Comparison of ENCODE assay signal across 16 mouse cellular contexts in the genomic region with DNA sequence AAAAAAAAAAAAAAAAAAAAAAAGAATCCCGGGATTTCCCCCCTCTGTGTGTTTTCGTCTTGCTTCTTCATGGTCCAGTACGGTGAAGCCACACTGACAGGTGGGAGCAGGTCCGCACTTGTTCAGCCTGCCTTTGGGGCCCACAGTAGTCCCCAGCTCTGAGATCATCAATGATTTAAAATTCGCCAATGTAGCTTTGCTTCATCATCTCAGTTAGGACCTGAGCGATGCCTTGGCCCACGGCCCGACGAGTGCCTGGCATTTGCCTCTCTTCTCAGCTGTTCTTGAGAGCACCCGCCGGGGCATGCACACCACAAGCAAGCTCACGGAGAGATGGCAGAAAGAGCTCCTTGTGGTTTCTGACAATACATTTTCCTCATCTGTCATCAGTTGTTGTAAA. TPM values are rescaled to one million over a fixed set of nuclear protein-coding genes. Genes with fewer than 3 reads are reported as not detected.
DNase-seq lines count a peak whose midpoint lies in the region; ATAC-seq and TF ChIP-seq lines count a peak whose summit lies in the region.
"Had no signal": no experiment of that assay in that cellular context is flagged by ENCODE, and none has a peak within 500 bp of the region (broad histone marks: within the 10 kb centered on the region; RNA-seq: fewer than 3 reads in every experiment).

No protein-coding gene starts in this region.

- H3K9ac ChIP-seq in midbrain, postnatal 0 days (replicated peaks; ENCODE audit: low read length, poor library complexity, severe bottlenecking) = no peak overlapping the region
- H3K9ac ChIP-seq in midbrain, embryonic 16.5 days (ENCODE audit: low read depth, low read length) = no peak overlapping the region
- H3K9ac ChIP-seq: forebrain, embryonic 12.5 days; heart, embryonic 13.5 days; hindbrain, embryonic 14.5 days; limb, embryonic 12.5 days had no signal

- H3K9me3 ChIP-seq in erythroblast, embryonic 14.5 days (ENCODE audit: control insufficient read depth, low read length) = no peaks in the 10 kb centered on the region
- no peaks in the 10 kb centered on the region for H3K9me3 ChIP-seq in midbrain, postnatal 0 days (ENCODE audit: low read length)
- no peaks in the 10 kb centered on the region for H3K9me3 ChIP-seq in midbrain, embryonic 16.5 days (replicated peaks; ENCODE audit: control insufficient read depth, low read length, poor library complexity, severe bottlenecking)
- H3K9me3 ChIP-seq: forebrain, embryonic 12.5 days; heart, embryonic 13.5 days; limb, embryonic 12.5 days had no signal

- ATAC-seq in erythroblast, adult 5-6 weeks (replicated peaks; ENCODE audit: low FRiP score, poor library complexity, severe bottlenecking) = no peak
- ATAC-seq in midbrain, postnatal 0 days (ENCODE audit: low FRiP score) = no peak
- no peak for ATAC-seq in midbrain, embryonic 16.5 days
- ATAC-seq: activated CD4-positive, CD25-positive, alpha-beta regulatory T cell, adult 4 months had no signal

- no peak overlapping the region for H3K4me2 ChIP-seq in midbrain, postnatal 0 days (ENCODE audit: low read depth, low read length, poor library complexity, severe bottlenecking)
- no peak overlapping the region for H3K4me2 ChIP-seq in midbrain, embryonic 16.5 days (ENCODE audit: low read length)
- H3K4me2 ChIP-seq: forebrain, embryonic 12.5 days; hindbrain, embryonic 14.5 days; limb, embryonic 12.5 days had no signal

- no peak for TF ChIP-seq CTCF in midbrain, postnatal 0 days (IDR thresholded peaks at IDR 0.05)

- peak overlapping the region; percentile 83 for H3K4me3 ChIP-seq in erythroblast, embryonic 14.5 days (replicated peaks)
- no peak overlapping the region for H3K4me3 ChIP-seq in midbrain, postnatal 0 days (ENCODE audit: low read depth, low read length)
- no peak overlapping the region for H3K4me3 ChIP-seq in midbrain, embryonic 16.5 days (ENCODE audit: low read depth, low read length)
- H3K4me3 ChIP-seq: forebrain, embryonic 12.5 days; heart, embryonic 13.5 days; limb, embryonic 12.5 days had no signal

- peaks cover 82% of the 10 kb centered on the region for H3K4me1 ChIP-seq in erythroblast, embryonic 14.5 days (ENCODE audit: control insufficient read depth)
- H3K4me1 ChIP-seq in midbrain, postnatal 0 days (ENCODE audit: insufficient read depth, low read length) = no peaks in the 10 kb centered on the region
- no peaks in the 10 kb centered on the region for H3K4me1 ChIP-seq in midbrain, embryonic 16.5 days (ENCODE audit: control insufficient read depth, insufficient read depth, low read length)
- H3K4me1 ChIP-seq: limb, embryonic 12.5 days had no signal

- H3K27ac ChIP-seq in midbrain, postnatal 0 days (ENCODE audit: low read depth, low read length) = no peak overlapping the region
- H3K27ac ChIP-seq in midbrain, embryonic 16.5 days (ENCODE audit: low read length) = no peak overlapping the region
- H3K27ac ChIP-seq: forebrain, embryonic 12.5 days; heart, embryonic 13.5 days; hindbrain, embryonic 14.5 days; limb, embryonic 12.5 days had no signal

- H3K27me3 ChIP-seq in erythroblast, embryonic 14.5 days (ENCODE audit: control insufficient read depth) = peaks cover 4% of the 10 kb centered on the region; the same call in 1 of the 2 replicates
- no peaks in the 10 kb centered on the region for H3K27me3 ChIP-seq in midbrain, postnatal 0 days (ENCODE audit: insufficient read depth, low read length)
- H3K27me3 ChIP-seq in midbrain, embryonic 16.5 days (ENCODE audit: control insufficient read depth, insufficient read depth, low read depth, low read length) = no peaks in the 10 kb centered on the region
- H3K27me3 ChIP-seq: forebrain, embryonic 12.5 days; heart, embryonic 13.5 days; limb, embryonic 12.5 days had no signal

- peak; percentile 16 for DNase-seq in midbrain, postnatal 0 days (ENCODE audit: low spot score)
- DNase-seq in naive thymus-derived CD4-positive, alpha-beta T cell, adult 2 months (ENCODE audit: low read depth) = peak; percentile 57
- DNase-seq in embryo, embryonic 9.5 days (ENCODE audit: extremely low spot score) = no peak
- DNase-seq in spleen, postnatal 36 days (ENCODE audit: low spot score in 2 of 2) = no peak
- DNase-seq: B cell, adult 2 months; cerebellum, adult 2 months; gastrocnemius, postnatal 36 days; kidney, adult 8-10 months had no signal

- peaks cover 54% of the 10 kb centered on the region for H3K36me3 ChIP-seq in erythroblast, embryonic 14.5 days (ENCODE audit: control insufficient read depth)
- H3K36me3 ChIP-seq in midbrain, postnatal 0 days (ENCODE audit: insufficient read depth, low read length) = no peaks in the 10 kb centered on the region
- no peaks in the 10 kb centered on the region for H3K36me3 ChIP-seq in midbrain, embryonic 16.5 days (ENCODE audit: control insufficient read depth, insufficient read depth, low read length)
- H3K36me3 ChIP-seq: forebrain, embryonic 12.5 days; heart, embryonic 13.5 days; limb, embryonic 12.5 days had no signal

- WGBS in midbrain, postnatal 0 days = 87% methylated on average over 12 of the region's 12 CpGs
- 87% methylated on average over 12 of the region's 12 CpGs for WGBS in midbrain, embryonic 16.5 days

RNA-seq across cellular contexts. Expression of a gene that starts 1.6 kb away (rescaled TPM):
- 0.61 and 0.98 TPM in 2 replicates for polyA plus RNA-seq in erythroblast, embryonic 14.5 days (2012)
- 17.7 and 21.3 TPM in 2 replicates for total RNA-seq in erythroblast, adult 5-6 weeks (2015; ENCODE audit: low replicate concordance)
- total RNA-seq in erythroblast, adult 5-6 weeks (2017; ENCODE audit: low replicate concordance) = 24.0 and 26.5 TPM in 2 replicates
- total RNA-seq in midbrain, postnatal 0 days (2014; rRNA removed) = 0.77 and 2.1 TPM in 2 replicates
- polyA plus RNA-seq in midbrain, postnatal 0 days (2015; fragmentation: Nextera tagmentation; extraction: Ambion mirVana) = 0.67 and 1.1 TPM in 2 replicates
- 1.0 and 1.1 TPM in 2 replicates for polyA plus RNA-seq in midbrain, embryonic 16.5 days (2015; fragmentation: Nextera tagmentation; extraction: Ambion mirVana)

RNA-seq across cellular contexts. Expression of a gene that starts 1.7 kb away (rescaled TPM):
- polyA plus RNA-seq in erythroblast, embryonic 14.5 days (2012) = 2.2 and 2.7 TPM in 2 replicates
- total RNA-seq in erythroblast, adult 5-6 weeks (2015; ENCODE audit: low replicate concordance) = 16.3 and 19.9 TPM in 2 replicates
- 21.7 and 22.6 TPM in 2 replicates for total RNA-seq in erythroblast, adult 5-6 weeks (2017; ENCODE audit: low replicate concordance)
- 1.6 and 2.4 TPM in 2 replicates for total RNA-seq in midbrain, postnatal 0 days (2014; rRNA removed)
- 1.9 and 2.7 TPM in 2 replicates for polyA plus RNA-seq in midbrain, postnatal 0 days (2015; fragmentation: Nextera tagmentation; extraction: Ambion mirVana)
- polyA plus RNA-seq in midbrain, embryonic 16.5 days (2015; fragmentation: Nextera tagmentation; extraction: Ambion mirVana) = 1.2 and 1.6 TPM in 2 replicates

RNA-seq across cellular contexts. Expression of a gene that starts 29.6 kb away (rescaled TPM):
- polyA plus RNA-seq in erythroblast, embryonic 14.5 days (2012) = 2.0 and 2.9 TPM in 2 replicates
- total RNA-seq in erythroblast, adult 5-6 weeks (2015; ENCODE audit: low replicate concordance) = 24.0 and 27.7 TPM in 2 replicates
- total RNA-seq in erythroblast, adult 5-6 weeks (2017; ENCODE audit: low replicate concordance) = 7.5 and 16.2 TPM in 2 replicates
- 33.5 and 39.6 TPM in 2 replicates for total RNA-seq in midbrain, postnatal 0 days (2014; rRNA removed)
- 88.3 and 96.2 TPM in 2 replicates for polyA plus RNA-seq in midbrain, postnatal 0 days (2015; fragmentation: Nextera tagmentation; extraction: Ambion mirVana)
- 88.5 and 93.4 TPM in 2 replicates for polyA plus RNA-seq in midbrain, embryonic 16.5 days (2015; fragmentation: Nextera tagmentation; extraction: Ambion mirVana)

RNA-seq across cellular contexts. Expression of a gene that starts 32.7 kb away (rescaled TPM):
- 0.22 and 0.29 TPM in 2 replicates for polyA plus RNA-seq in erythroblast, embryonic 14.5 days (2012)
- 2.9 and 3.1 TPM in 2 replicates for total RNA-seq in erythroblast, adult 5-6 weeks (2015; ENCODE audit: low replicate concordance)
- total RNA-seq in erythroblast, adult 5-6 weeks (2017; ENCODE audit: low replicate concordance) = 2.0 and 3.6 TPM in 2 replicates
- total RNA-seq in midbrain, postnatal 0 days (2014; rRNA removed) = 19.2 and 24.0 TPM in 2 replicates
- 8.1 and 9.9 TPM in 2 replicates for polyA plus RNA-seq in midbrain, postnatal 0 days (2015; fragmentation: Nextera tagmentation; extraction: Ambion mirVana)
- 12.7 and 13.9 TPM in 2 replicates for polyA plus RNA-seq in midbrain, embryonic 16.5 days (2015; fragmentation: Nextera tagmentation; extraction: Ambion mirVana)

Comparison
In these comparisons a context has a peak if more than half of its experiments do, and no peak if none do; other contexts are left out.
1. DNase-seq: peak in midbrain, postnatal 0 days (single experiment) and naive thymus-derived CD4-positive, alpha-beta T cell, adult 2 months (single experiment); none in embryo, embryonic 9.5 days (single experiment) and spleen, postnatal 36 days (0 of 2).
2. RNA of a gene that starts 29.6 kb away (polyA plus RNA-seq): 88.5 to 93.4 TPM in midbrain, embryonic 16.5 days and 88.3 to 96.2 TPM in midbrain, postnatal 0 days; 2.0 to 2.9 TPM in erythroblast, embryonic 14.5 days; every median in the first group is over 10 times any median in the second.